In genomic region chr11:95084175-95084574, GRCm38 (mm10) we compare ENCODE assay signal across 21 mouse cellular contexts. TPM values are rescaled to one million over a fixed set of nuclear protein-coding genes. Genes with fewer than 3 reads are reported as not detected.
DNase-seq lines count a peak whose midpoint lies in the region; TF ChIP-seq lines count a peak whose summit lies in the region.
"Had no signal": no experiment of that assay in that cellular context is flagged by ENCODE, and none has a peak within 500 bp of the region (broad histone marks: within the 10 kb centered on the region; RNA-seq: fewer than 3 reads in every experiment).

No protein-coding gene starts in this region.

- no peak for DNase-seq in heart, embryonic 10.5 days (ENCODE audit: low spot score)
- DNase-seq in heart, postnatal 36 days: no peak
- peak; percentile 22 for DNase-seq in kidney, postnatal 10 days
- DNase-seq in kidney, postnatal 36 days: no peak
- DNase-seq in ES-E14 (ENCODE audit: low read depth, low spot score): no peak
- DNase-seq in embryo, embryonic 9.5 days (ENCODE audit: extremely low spot score): no peak
- DNase-seq in left cerebral cortex, adult 18-20 months (ENCODE audit: low spot score in 2 of 2): no peak
- DNase-seq: adrenal gland, adult 8-10 months; B cell, adult 2 months; cerebellum, adult 11-12 months; cerebellum, adult 9-10 months; forebrain, postnatal 0 days; gastrocnemius, adult 2 months; gastrocnemius, postnatal 25 days; heart, postnatal 4 days; kidney, adult 18-20 months had no signal

- in situ Hi-C loops in ES-E14 (cut with MboI; ENCODE audit: low sequenced_read_pairs in 2 of 2, unreplicated experiment in 2 of 2): no loop called here

- no peak overlapping the region for H3K9ac ChIP-seq in ES-E14 (ENCODE audit: insufficient read depth, low read depth, low read length, poor library complexity, severe bottlenecking)
- H3K9ac ChIP-seq: forebrain, embryonic 13.5 days; forebrain, postnatal 0 days; hindbrain, embryonic 14.5 days; intestine, embryonic 15.5 days had no signal

- H3K27ac ChIP-seq in heart, embryonic 10.5 days: peak overlapping the region; percentile 52
- H3K27ac ChIP-seq in ES-E14 (ENCODE audit: insufficient read depth, low read depth, low read length, poor library complexity, severe bottlenecking): peak overlapping the region; percentile 13; the same call in 1 of the 2 replicates
- H3K27ac ChIP-seq: forebrain, embryonic 13.5 days; gastrocnemius, adult 2 months; hindbrain, embryonic 14.5 days; intestine, embryonic 15.5 days had no signal

- H3K36me3 ChIP-seq in heart, embryonic 10.5 days: no peaks in the 10 kb centered on the region
- no peaks in the 10 kb centered on the region for H3K36me3 ChIP-seq in ES-E14 (ENCODE audit: control insufficient read depth, insufficient read depth, low read length, poor library complexity, severe bottlenecking)
- H3K36me3 ChIP-seq: intestine, embryonic 15.5 days had no signal

- intact Hi-C loops in heart, postnatal 36 days (cut with DNase I): no loop called here

- H3K9me3 ChIP-seq in heart, embryonic 10.5 days: no peaks in the 10 kb centered on the region
- H3K9me3 ChIP-seq in ES-E14 (ENCODE audit: control insufficient read depth, insufficient read depth, low read depth, low read length): no peaks in the 10 kb centered on the region
- H3K9me3 ChIP-seq: forebrain, embryonic 13.5 days; intestine, embryonic 15.5 days had no signal

- 20% methylated on average over 4 of the region's 4 CpGs for WGBS in heart, embryonic 10.5 days

- H3K4me3 ChIP-seq in heart, embryonic 10.5 days: no peak overlapping the region
- no peak overlapping the region for H3K4me3 ChIP-seq in ES-E14 (ENCODE audit: insufficient read depth in 1 of 2, low read depth in 1 of 2, low read length in 2 of 2, poor library complexity in 1 of 2, severe bottlenecking in 1 of 2)
- H3K4me3 ChIP-seq: forebrain, embryonic 13.5 days; gastrocnemius, adult 2 months; intestine, embryonic 15.5 days had no signal

- H3K27me3 ChIP-seq in heart, embryonic 10.5 days (ENCODE audit: insufficient read depth, poor library complexity, severe bottlenecking): peaks cover 7% of the 10 kb centered on the region; the same call in 1 of the 2 replicates
- H3K27me3 ChIP-seq: intestine, embryonic 15.5 days had no signal

- H3K4me1 ChIP-seq in heart, embryonic 10.5 days: peaks cover 65% of the 10 kb centered on the region
- H3K4me1 ChIP-seq in ES-E14 (ENCODE audit: control insufficient read depth in 2 of 2, insufficient read depth in 2 of 2, low read length in 2 of 2, poor library complexity in 1 of 2): peaks cover 6 to 47% of the 10 kb centered on the region in 2 experiments; a peak in 3 of 4 replicates
- H3K4me1 ChIP-seq: forebrain, embryonic 13.5 days had no signal

TF ChIP-seq in ES-E14, 5 proteins besides CTCF, POLR2A, EP300 and RAD21:
- TF ChIP-seq CHD2 (IDR thresholded peaks at IDR 0.05; ENCODE audit: low read depth, low read length) (no peak), ZNF384 (IDR thresholded peaks at IDR 0.05; ENCODE audit: low read depth, low read length) (no peak), MAFK (IDR thresholded peaks at IDR 0.05; ENCODE audit: insufficient read depth, low read depth, low read length) (no peak), HCFC1 (IDR thresholded peaks at IDR 0.05; ENCODE audit: borderline replicate concordance, insufficient read depth, low read length) (no peak), ZC3H11A (IDR thresholded peaks at IDR 0.05; ENCODE audit: borderline replicate concordance, low read depth, low read length) (no peak)

RNA-seq across cellular contexts. Expression of gene Itga3, which starts 7.6 kb away (rescaled TPM):
- polyA plus RNA-seq in heart, embryonic 10.5 days (2016; fragmentation: Nextera tagmentation; extraction: Ambion mirVana): 11.5 and 13.8 TPM in 2 replicates
- total RNA-seq in heart, postnatal 36 days (2021): 10 to 100 TPM; 11.2 to 11.4 TPM
- 189 and 246 TPM in 2 replicates for total RNA-seq in ES-E14 (2012; rRNA removed)
- total RNA-seq in left cerebral cortex, adult 18-20 months (2021): 10 to 100 TPM; 17.2 to 19.3 TPM
- total RNA-seq: granulocyte monocyte progenitor cell, adult 5-6 weeks had no signal

RNA-seq across cellular contexts. Expression of gene Dlx3, which starts 35.7 kb away (rescaled TPM):
- polyA plus RNA-seq in heart, embryonic 10.5 days (2016; fragmentation: Nextera tagmentation; extraction: Ambion mirVana): 3.2 and 5.9 TPM in 2 replicates
- not detected for total RNA-seq in heart, postnatal 36 days (2021)
- total RNA-seq in ES-E14 (2012; rRNA removed): 0.11 and 0.54 TPM in 2 replicates
- not detected for total RNA-seq in left cerebral cortex, adult 18-20 months (2021)
- total RNA-seq: adrenal gland, adult 8-10 months; gastrocnemius, adult 2 months; gastrocnemius, postnatal 25 days; granulocyte monocyte progenitor cell, adult 5-6 weeks; heart, postnatal 4 days had no signal
- polyA plus RNA-seq: cortical plate, adult 2 months; forebrain, embryonic 13.5 days; forebrain, postnatal 0 days had no signal

RNA-seq across cellular contexts. Expression of gene Pdk2, which starts 43.0 kb away (rescaled TPM):
- 27.4 and 41.1 TPM in 2 replicates for polyA plus RNA-seq in heart, embryonic 10.5 days (2016; fragmentation: Nextera tagmentation; extraction: Ambion mirVana)
- 100 to 1,000 TPM; 439 to 481 TPM for total RNA-seq in heart, postnatal 36 days (2021)
- total RNA-seq in ES-E14 (2012; rRNA removed): 1.3 and 1.7 TPM in 2 replicates
- total RNA-seq in left cerebral cortex, adult 18-20 months (2021): 100 to 1,000 TPM; 116 to 128 TPM

Comparison
In these comparisons a context has a peak if more than half of its experiments do, and no peak if none do; other contexts are left out.
1. RNA of gene Pdk2, which starts 43.0 kb away (total RNA-seq): 439 to 481 TPM in heart, postnatal 36 days and 116 to 128 TPM in left cerebral cortex, adult 18-20 months; 1.3 to 1.7 TPM in ES-E14; every median in the first group is over 10 times any median in the second.